Mouse (Mus musculus): ENCODE results near the gene Prc1.
"Not testable (repeated sequence)": the region's sequence is repeated elsewhere in the genome, so short reads cannot be mapped to it uniquely, and the experiment has no call there.

The Prc1 gene

DNA sequence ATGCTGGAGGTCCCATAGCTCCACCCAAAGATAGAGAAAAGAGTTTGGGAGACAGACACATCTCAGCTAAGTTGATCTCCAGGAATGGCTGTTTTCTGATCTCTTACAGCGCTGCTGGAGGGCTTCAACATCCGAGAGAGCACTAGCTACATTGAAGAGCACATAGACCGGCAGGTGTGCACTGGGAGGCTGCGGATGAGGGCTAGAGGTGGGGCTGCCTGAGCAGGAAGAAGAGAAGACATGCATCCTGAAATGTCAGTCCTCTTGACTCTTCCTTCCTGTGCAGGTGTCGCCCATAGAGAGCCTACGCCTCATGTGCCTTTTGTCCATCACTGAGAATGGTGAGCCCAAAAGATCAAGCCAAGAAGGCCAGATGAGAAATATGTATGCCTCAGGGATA is 8.5 kb upstream of the Prc1 start:
- DNase-seq (ENCODE audit: low spot score): no peak

DNA sequence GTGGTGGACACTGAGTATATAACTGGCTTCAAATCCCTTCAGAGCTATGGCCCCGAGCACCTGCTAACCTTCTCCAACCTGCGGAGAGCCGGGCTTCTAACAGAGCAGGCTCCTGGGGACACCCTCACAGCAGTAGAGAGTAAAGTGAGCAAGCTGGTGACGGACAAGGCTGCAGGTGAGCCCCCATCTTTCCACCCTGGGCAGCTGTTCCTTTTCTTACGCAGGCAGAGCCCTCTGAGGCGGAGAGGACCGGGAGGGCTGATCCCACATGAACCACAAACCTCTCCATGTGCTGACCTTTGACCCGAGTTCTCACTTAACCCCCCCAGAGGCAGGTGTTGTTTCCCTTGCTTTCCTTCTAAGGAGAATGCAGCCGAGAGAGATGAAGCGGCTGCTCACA is 6.5 kb upstream of the Prc1 start:
- no peak for DNase-seq (ENCODE audit: low spot score)

DNA sequence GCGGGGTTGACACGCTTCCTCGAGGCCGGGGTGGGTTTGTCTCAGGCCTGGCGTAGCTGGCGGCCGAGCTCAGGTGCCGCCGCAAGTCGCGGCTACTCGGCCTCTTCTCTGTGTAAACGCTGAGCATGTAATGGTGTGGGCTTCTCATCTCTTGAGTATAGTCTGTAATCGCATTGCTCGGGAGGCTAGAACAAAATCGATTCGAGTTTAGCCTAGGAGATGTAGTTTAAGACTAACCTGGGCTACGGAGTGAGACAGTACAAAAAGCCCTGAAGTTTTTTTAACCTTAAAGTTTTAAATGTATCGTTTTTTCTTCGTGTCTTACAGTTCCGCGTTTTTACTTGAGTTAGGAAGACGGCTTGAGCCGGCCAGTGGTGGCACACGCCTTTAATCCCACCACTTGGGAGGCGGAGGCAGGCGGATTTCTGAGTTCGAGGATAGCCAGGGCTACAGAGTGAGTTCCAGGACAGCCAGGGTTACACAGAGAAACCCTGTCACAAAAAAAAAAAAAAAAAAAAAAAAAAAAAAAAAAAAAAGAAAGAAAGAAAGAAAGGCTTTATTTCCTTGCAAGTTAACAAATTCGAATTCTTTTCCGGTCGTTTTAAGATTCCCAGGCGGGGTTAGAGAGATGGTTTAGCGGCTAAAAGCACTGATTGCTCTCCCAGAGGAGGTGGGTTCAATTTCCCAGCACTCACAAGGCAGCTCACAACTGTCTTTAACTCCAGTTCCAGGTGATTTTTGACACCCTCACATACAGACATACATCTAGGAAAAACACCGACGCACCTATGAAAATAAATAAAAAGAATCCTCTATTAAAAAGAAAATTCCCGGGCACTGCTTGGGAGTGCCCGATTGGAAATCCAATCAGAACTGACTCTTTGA is 756 bp downstream of the Prc1 start:
- DNase-seq (ENCODE audit: low spot score): no peak

DNA sequence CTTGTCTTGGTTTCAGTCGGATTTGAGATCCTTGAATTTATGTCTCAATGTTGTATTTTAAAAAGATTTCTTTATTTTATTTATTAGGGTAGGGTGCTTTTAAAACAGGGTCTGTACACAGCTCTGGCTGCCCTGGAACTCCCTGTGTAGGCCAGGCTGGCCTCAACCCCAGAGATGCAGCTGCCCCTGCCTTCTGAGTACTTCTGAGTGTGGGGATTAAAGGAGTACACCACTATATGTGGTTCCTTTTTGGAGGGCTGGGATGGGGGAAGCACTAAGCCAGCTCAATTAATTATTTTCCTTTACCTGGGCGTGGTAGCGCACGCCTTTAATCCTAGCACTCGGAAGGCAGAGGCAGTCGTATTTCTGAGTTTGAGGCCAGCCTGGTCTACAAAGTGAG is 2.2 kb downstream of the Prc1 start:
- DNase-seq (ENCODE audit: low spot score): no peak

DNA sequence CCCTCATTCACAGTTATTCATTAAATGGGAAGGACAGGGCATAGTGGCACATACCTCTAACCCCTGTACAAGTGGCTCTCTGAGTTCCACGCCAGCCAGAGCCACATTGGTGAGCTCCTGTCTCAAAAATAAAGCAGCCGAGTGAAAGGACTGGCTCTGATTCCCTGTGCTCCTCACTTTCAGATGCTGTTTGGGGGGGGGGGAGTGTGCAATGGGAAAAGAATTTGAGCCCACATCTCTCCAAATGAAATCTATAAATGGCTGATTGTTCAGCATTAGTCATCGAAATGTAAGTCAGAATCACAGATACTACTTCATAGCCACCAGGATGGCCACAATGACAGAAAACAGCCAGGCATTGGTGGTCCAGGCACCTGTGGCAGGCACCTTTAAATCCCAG is 2.8 kb downstream of the Prc1 start:
- no peak for DNase-seq (ENCODE audit: low spot score)

DNA sequence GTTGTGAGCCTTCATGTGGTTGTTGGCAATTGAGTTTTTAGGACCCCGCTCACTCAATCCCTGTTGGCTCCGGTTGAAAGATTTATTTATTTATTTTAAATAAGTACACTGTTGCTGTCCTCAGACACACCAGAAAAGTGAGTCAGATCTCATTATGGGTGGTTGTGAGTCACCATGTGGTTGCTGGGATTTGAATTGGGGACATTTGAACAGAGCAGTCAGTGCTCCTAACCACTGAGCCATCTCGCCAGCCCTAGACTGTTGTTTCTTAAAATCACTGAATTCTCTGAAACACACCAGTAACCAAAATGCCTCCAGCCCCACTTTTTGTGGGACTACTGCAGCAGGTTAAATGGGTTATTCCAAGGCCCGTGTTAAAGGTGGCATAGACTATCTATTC is 4.5 kb downstream of the Prc1 start:
- no peak for DNase-seq (ENCODE audit: low spot score)

DNA sequence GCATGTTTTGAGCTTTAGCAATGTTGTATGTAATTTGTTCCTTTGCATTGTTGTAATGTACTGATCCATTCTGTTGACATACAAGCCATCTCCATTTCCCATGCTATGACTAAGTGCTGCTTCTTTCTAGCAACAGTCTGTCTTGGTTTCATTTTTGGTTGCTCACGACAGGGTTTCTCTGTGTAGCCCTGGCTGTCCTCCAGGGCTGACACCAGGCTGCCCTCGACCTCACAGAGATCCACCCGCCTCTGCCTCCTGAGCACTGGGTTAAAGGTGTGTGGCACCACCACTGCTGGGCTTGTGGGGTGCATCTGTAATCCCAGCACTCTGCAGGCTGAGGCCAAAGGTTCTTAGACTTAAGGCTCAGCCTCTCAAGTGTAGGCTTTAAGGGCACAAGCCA is 5.3 kb downstream of the Prc1 start:
- DNase-seq (ENCODE audit: low spot score): no peak

DNA sequence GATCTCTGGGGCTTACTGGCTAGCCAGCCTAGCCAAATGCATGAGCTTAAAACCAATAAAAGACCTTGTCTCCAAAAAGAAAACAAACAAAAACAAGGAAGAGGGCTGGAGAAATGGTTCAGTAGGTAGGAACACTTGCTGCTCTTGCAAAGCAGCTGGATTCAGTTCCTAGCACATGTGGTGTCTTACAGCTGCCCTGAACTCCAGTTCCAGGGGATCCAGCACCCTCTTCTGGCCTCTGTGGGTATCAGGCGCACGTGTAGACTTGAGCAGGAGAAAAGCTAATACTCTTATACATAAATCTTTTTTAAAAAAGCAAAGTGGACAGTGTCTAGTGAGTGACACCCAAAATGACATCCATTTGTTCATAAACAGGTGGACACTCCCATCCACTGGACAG is 7.3 kb downstream of the Prc1 start:
- DNase-seq (ENCODE audit: low spot score): no peak

DNA sequence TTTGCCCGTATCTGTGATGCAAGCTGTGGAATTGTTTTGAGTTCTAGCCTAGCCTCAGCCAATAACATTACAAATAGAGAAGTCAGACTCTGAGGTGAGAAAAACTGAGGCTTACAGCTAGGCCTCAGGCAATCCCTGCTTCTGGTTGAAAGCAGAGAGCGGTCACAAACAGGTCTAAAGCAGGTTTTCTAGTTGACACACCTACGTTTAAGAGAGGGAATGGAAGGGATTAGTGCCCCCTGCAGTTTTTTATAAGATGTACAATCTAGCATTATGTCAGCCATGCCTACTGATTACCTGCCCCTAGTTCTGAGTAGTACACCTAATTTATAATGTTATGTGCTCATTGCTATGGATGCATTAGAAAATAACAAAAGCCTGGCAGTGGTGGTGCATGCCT is 13.5 kb downstream of the Prc1 start:
- no peak for DNase-seq (ENCODE audit: low spot score)

DNA sequence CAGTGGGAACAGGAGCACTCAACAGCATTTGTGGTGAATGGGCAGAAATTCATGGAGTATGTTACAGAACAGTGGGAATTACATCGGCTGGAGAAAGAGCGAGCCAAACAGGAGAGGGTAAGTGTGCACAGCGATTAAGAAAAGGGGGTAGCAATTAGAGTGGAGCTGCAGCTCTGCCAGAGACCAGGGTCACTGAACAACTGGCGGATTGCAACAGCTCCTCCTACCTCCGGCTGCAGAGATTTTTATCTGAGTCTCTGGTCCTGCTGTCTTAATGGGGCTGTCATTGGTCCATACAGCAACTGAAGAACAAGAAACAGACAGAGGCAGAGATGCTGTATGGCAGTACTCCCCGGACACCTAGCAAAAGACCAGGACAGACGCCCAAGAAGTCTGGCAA is 16.5 kb downstream of the Prc1 start:
- no peak for DNase-seq (ENCODE audit: low spot score)

DNA sequence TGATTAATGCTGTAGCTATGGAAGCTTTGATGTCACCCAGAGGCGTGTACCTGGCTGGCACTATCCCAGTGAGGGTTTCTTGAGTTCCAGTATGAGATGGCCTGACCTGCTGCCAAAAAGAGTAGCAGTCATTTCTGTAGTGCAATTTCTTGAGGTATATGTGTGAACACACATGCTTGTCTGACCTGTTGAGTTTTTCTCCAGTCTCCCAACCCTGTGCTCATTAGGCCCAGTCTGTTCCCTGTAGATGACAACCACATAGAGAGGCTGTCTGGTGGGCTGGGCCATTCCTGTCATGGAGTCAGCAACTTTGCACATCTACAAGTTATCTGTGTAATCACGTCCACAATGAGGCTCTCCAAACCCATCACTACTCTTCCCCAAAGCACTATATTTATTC is 21.5 kb downstream of the Prc1 start:
- DNase-seq (ENCODE audit: low spot score): no peak

DNA sequence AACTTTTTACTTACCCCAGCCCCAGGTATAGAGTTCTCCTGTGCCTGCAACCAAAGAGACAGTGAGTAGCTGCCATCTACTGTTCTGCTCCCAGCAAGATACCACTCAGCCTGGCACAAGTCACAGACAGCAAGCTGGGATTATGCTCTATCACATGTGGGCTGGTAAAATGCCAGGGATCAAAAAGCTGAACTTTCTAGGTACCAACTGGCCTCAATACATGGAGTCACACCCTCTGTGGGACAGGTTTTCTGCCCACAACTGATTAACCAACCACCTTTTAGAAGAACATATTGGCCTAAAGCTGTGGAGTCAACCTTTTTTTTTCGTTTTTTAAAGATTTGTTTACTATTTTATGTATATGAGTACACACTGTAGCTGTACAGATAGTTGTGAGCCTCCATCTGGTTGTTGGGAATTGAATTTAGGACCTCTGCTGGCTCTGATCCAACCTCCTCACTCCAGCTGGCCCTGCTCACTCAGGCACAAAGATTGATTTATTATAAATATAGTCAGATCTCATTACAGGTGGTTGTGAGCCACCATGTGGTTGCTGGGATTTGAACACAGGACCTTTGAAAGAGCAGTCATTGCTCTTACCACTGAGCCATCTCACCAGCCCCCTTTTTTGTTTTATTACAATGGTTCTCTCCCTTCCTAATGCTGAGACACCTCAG is 23.3 kb downstream of the Prc1 start:
- no peak for DNase-seq (ENCODE audit: low spot score)

DNA sequence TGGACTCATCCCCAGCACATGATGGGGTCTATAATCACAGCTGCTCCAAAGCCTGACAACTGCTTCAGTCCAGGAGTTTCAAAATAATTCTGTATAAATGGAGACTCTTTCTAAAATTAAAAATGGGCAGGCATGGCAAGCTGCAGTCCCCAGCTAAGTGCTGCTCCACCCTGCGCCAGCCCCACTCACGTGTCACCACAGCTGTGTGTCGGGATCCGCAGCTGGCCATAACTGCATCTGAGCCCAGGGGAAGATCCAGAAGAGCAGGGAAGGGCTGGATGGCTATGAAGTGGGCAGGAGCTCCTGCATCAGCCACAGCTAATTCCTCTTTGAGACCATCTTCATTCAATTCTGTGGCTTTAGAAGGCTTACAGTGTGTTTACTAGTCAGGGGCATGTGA is 24.4 kb downstream of the Prc1 start:
- no peak for DNase-seq (ENCODE audit: low spot score)

DNA sequence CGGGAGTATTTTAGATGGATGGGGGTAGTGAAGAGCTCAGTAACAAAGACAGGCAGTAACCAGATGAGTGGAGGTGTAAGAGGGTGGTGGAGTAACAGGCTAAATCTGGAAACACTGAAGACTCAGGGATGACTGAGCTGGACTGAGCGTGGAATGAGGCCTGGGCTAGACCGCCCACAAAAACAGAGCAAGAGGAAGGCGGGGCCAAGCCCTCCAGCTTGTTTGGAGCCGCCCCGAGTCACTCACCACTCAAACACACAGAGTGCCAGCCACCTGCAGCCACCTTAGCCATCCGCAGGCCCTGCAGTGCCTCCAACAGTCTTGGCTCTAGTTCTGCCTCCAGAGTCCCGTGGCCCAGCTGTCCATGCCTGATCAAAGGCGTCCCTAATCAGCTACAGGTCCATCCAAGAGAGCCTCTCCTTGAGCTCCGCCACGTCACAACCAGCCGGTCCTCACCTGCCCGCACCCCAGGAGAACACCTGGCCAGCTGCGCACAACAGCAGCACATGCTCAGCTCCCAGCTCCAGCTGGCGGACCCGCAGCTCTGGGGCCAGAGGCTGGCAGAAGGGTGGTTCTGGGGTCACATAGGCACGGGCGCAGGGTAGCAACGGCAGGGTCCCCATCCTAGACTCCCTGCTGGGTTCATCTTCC is 25.7 kb downstream of the Prc1 start:
- DNase-seq (ENCODE audit: low spot score): no peak

DNA sequence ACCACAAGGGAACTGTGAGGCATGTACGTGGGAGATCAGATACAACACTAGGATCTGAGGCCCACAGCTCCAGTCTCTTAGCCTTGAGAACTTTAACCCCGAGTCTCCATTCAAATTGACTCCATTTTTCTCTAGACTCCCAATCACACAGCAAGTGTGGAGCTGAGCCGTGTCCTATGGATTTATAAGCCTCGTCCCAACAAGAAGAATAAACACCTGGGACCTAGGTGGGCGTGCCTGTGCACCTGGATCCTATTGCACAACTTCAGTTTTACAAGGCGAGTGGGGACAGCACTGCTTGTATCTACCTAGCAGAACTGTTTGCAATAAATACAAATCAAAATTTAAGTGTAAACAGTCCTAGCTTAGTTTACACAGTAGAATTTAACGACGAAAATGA is 29.1 kb downstream of the Prc1 start:
- DNase-seq (ENCODE audit: low spot score): no peak

DNA sequence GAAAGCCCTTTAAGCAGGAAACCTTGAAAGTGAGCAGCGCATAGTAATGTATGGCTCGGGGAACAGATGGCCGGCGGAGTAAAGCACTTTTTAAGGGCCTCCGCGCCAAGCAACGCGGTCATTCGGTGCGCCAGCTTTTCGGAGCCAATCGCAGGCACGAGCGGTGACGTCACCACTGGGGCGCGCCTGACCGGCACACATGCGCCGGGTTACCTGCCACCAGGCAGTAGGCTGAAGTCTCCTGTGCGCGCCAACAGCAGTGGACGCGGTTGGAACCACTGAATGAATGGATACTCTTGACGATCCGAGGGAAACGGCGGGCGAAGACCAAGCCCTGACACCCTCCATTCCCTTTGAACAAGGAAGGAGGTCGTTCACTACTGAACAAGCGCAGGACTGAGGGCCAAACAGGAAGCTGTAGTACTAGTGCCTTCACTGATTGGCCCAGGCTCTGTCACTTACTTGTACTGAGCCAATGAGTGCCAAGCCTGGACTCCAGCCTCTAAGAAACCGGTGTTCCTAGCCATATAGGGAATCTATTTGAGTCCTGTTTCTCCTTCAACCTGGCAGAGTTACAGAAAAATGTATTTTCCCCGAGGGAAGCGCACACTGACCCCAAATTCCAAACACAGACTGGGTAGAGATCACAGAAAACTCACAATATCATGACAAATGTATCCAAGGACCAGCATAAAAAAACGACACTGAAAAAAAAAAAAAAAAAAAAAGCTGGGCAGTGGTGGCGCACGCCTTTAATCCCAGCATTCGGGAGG is 30.0 kb downstream of the Prc1 start, which contains the start of gene Rccd1:
Gene Rccd1, minus strand, starts transcription at position 412 of the 773 bp plus-strand sequence.
- peak; percentile 92 for DNase-seq (ENCODE audit: low spot score)

DNA sequence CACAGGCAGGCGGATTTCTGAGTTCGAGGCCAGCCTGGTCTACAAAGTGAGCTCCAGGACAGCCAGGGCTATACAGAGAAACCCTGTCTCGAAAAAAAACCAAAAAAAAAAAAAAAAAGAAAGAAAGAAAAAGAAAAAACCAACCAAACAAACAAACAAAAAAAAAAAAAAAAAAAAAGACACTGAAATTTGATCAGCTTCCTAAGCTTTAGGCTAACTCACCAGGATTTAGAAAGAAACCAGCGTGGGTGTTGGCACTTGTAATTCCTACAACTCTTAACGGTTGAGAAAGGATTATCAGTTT is 30.5 kb downstream of the Prc1 start:
- DNase-seq (ENCODE audit: low spot score): not testable (repeated sequence)

DNA sequence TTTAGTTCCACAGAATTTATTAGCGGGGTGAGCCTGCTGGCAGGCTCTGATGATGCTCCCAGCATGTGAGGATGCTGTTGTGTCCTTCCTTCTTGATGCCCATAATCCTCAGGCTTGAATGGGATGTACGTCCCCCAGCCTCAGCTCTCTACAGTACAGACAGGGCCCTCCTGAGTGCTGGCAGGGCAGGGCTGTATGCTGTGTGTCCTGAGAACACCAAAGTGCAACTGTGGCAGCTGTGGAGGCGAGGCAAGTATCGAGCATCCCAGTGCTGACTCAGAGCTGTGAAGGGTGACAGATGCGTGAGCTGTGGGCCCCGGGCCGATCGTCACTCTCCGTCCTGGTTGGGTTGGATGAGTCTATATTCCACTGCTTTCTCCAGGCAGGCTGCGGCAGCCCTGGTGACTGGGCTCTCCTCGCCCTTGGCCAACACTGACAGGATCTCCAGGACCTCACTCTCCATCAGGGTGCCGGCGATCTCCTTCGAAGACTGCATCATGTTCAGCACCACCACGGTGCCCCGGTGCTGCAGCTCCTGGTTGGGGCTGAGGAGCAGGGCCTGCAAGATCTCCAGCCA is 31.1 kb downstream of the Prc1 start:
- DNase-seq (ENCODE audit: low spot score): no peak

DNA sequence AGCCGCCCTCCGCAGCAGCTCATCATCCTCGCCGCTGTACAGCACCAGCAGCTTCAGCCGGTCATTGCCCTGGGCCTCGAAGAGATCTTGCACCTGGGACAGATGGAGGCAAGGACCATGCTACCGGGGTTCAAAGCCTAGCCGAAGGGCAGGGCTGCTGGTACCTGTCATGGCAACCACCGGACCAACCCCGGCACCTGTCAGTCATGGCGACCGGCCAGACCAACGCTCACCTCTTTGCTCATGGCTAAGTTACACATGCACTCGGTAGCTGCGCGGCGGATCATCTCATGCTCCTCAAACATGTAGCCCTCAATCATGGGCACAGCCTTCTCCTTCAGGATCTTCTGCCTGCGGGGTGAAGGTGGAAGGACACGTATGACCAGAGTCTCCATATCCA is 31.8 kb downstream of the Prc1 start:
- DNase-seq (ENCODE audit: low spot score): no peak

DNA sequence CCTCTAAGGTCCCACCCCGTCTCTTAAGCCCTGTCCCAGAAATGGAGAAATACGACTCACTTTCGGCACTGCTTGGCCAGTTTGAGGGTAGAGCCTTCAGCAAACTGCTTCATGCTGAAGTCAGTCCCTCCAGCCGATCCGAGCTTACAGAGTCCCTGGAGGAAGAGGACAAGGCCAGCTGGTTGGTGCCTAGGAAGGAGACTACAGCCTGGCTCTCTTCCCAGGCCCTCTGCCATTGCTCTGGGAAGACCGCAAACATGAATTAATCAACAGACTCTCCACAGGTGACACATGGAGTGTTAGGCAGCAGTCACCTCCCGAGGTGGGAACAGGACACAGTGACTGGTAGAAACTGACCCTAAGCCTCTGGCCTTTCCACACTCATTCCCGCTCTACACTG is 36.0 kb downstream of the Prc1 start:
- no peak for DNase-seq (ENCODE audit: low spot score)

DNA sequence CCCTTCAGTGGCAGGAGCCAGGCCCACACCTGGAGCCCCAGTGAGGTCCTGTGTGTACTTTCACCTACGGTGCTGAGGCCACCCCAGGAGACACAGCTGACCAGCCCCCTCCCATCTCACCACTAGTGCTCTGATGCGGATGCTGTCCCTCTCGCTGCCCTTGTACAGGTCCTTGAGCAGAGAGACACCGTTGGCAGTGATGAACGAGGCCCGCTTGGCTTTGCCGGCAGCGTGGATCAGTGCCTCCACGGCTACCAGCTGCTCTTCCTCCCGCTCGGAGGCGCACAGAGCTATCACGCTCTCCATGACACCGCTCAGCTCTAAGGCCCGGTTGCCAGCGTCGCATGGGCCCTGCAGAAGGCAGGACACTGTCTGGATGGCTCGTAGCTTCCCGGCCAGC is 37.2 kb downstream of the Prc1 start:
- DNase-seq (ENCODE audit: low spot score): no peak

DNA sequence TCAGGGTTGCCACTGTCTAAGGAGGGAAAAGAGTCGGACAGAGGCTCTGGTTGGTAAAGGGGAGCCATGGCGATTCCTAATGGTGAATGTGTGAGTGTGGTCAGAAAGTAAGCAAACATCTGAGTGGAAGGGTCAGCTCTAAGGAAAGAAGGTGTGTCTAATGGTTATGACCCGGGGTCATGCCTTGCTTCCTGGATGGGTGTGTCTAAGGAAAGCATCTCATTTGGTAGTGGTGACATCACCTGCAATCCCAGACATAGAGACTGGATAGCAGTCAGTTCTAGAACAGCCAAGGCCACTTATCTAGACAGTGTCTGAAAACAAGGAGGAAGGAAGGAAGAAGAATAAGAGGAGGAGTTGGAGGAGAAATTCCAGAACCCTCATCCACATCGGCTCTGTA is 40.6 kb downstream of the Prc1 start:
- no peak for DNase-seq (ENCODE audit: low spot score)

Measured in ovary, postnatal 14 days (tissue).